Mouse (Mus musculus): ENCODE results near the gene Tmem186. TPM values are rescaled to one million over a fixed set of nuclear protein-coding genes. Genes with fewer than 3 reads are reported as not detected.

Gene Tmem186
- polyA plus RNA-seq, 1 experiment from 2014 or later = 7.0 TPM

DNA sequence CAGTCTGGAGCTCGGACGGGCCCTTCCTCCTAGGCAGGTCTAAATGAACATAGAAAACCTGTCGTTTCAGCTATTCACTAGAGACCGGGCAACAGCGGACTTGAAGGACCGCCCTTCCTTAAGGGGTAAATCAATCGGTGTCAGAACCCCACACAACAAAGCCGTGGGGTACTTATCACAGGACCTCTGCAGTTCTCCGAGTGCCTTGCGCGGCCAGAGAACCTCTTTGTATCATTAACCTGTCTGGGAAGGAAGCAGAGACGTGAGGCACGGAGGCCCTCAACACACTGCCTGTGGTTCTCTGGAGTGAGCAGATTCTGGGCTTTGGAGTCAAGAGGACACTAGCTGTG lies 670 bp downstream of the Tmem186 start:
- whole genome bisulfite sequencing (ENCODE audit: insufficient replicate concordance) = 0% methylated on average over 13 of the region's 13 CpGs
- no peak for DNase-seq
- Histone ChIP-seq H3K36me3 (replicated peaks; ENCODE audit: insufficient read depth, low read length) (peaks cover 22% of the 10 kb centered on the region), H3K4me1 (ENCODE audit: insufficient read depth) (peaks cover 31% of the 10 kb centered on the region), H3K9me3 (ENCODE audit: low read length) (no peaks in the 10 kb centered on the region), H3K27me3 (ENCODE audit: insufficient read depth, low read length) (no peaks in the 10 kb centered on the region), H3K4me2 (ENCODE audit: low read depth, low read length) (peak overlapping the region; percentile 88), H3K27ac (ENCODE audit: low read depth) (peak overlapping the region; percentile 98), H3K4me3 (ENCODE audit: low read depth, low read length) (peak overlapping the region; percentile 93), H3K9ac (replicated peaks) (peak overlapping the region; percentile 89)
- ATAC-seq = peak; percentile 28
- TF ChIP-seq CTCF (IDR thresholded peaks at IDR 0.05; ENCODE audit: low read depth) = no peak
- no peak for TF ChIP-seq EP300 (IDR thresholded peaks at IDR 0.05; ENCODE audit: low read depth)

GRCm38 (mm10) chr16:8631428-8631827 lies 6.1 kb downstream of the Tmem186 start:
- Histone ChIP-seq H3K4me1 (ENCODE audit: insufficient read depth) (peaks cover 8% of the 10 kb centered on the region), H3K27me3 (ENCODE audit: insufficient read depth, low read length) (no peaks in the 10 kb centered on the region), H3K9ac (replicated peaks) (no peak overlapping the region), H3K4me3 (ENCODE audit: low read depth, low read length) (no peak overlapping the region), H3K4me2 (ENCODE audit: low read depth, low read length) (no peak overlapping the region), H3K9me3 (ENCODE audit: low read length) (no peaks in the 10 kb centered on the region), H3K27ac (ENCODE audit: low read depth) (no peak overlapping the region), H3K36me3 (replicated peaks; ENCODE audit: insufficient read depth, low read length) (peaks cover 16% of the 10 kb centered on the region)
- no peak for DNase-seq
- no peak for ATAC-seq
- TF ChIP-seq CTCF (IDR thresholded peaks at IDR 0.05; ENCODE audit: low read depth) = no peak
- TF ChIP-seq EP300 (IDR thresholded peaks at IDR 0.05; ENCODE audit: low read depth) = no peak
- 52% methylated on average over 5 of the region's 5 CpGs for WGBS (ENCODE audit: insufficient replicate concordance)

DNA sequence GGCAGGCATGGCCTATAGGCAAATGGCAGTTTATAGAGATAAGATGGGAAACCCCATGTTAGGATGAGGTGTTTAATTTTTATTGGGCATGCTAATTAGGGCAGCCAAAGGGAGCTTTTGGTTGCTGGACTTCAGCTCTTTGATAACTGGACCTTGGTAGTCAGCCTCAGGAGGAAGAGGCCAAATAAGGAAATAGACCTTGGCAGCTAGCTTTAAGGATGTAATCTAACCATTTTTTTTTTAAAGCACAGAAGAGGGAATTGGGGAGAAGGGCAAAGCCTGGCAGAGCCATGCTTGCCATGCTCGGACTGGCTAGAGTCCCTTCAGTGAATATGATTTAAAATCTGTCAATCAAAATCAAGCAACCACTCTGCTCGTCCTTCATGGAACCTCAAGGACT lies 7.1 kb downstream of the Tmem186 start:
- DNase-seq (no peak), ATAC-seq (no peak)
- peaks cover 10% of the 10 kb centered on the region for H3K36me3 ChIP-seq (replicated peaks; ENCODE audit: insufficient read depth, low read length)
- no peak overlapping the region for H3K4me2 ChIP-seq (ENCODE audit: low read depth, low read length)
- H3K27me3 ChIP-seq (ENCODE audit: insufficient read depth, low read length) = no peaks in the 10 kb centered on the region
- no peak overlapping the region for H3K27ac ChIP-seq (ENCODE audit: low read depth)
- no peaks in the 10 kb centered on the region for H3K9me3 ChIP-seq (ENCODE audit: low read length)
- H3K4me1 ChIP-seq (ENCODE audit: insufficient read depth) = no peaks in the 10 kb centered on the region
- TF ChIP-seq CTCF (IDR thresholded peaks at IDR 0.05; ENCODE audit: low read depth) = no peak
- TF ChIP-seq EP300 (IDR thresholded peaks at IDR 0.05; ENCODE audit: low read depth) = no peak
- H3K9ac ChIP-seq (replicated peaks) = no peak overlapping the region
- WGBS (ENCODE audit: insufficient replicate concordance) = 73% methylated on average over 2 of the region's 2 CpGs
- no peak overlapping the region for H3K4me3 ChIP-seq (ENCODE audit: low read depth, low read length)

- peaks cover 4% of the 10 kb centered on the region; the same call in 1 of the 2 replicates for H3K4me1 ChIP-seq (ENCODE audit: insufficient read depth)
- H3K4me2 ChIP-seq (ENCODE audit: low read depth, low read length) = no peak overlapping the region
- WGBS (ENCODE audit: insufficient replicate concordance) = 75% methylated on average over 16 of the region's 16 CpGs
- no peaks in the 10 kb centered on the region for H3K9me3 ChIP-seq (ENCODE audit: low read length)
- DNase-seq = no peak
- no peak overlapping the region for H3K4me3 ChIP-seq (ENCODE audit: low read depth, low read length)
- H3K36me3 ChIP-seq (replicated peaks; ENCODE audit: insufficient read depth, low read length) = peaks cover 5% of the 10 kb centered on the region; the same call in 1 of the 2 replicates
- TF ChIP-seq CTCF (IDR thresholded peaks at IDR 0.05; ENCODE audit: low read depth) (no peak), EP300 (IDR thresholded peaks at IDR 0.05; ENCODE audit: low read depth) (no peak)
- no peak overlapping the region for H3K9ac ChIP-seq (replicated peaks)
- 0 out of 2 replicates have a peak overlapping the region, but pooled peaks have one; percentile 7 for H3K27ac ChIP-seq (ENCODE audit: low read depth)
- no peaks in the 10 kb centered on the region for H3K27me3 ChIP-seq (ENCODE audit: insufficient read depth, low read length)
- ATAC-seq = peak; percentile 47; the same call in 1 of the 2 replicates
These were observed 17.0 kb downstream of the Tmem186 start for GRCm38 (mm10) chr16:8620315-8621115.

- H3K9me3 ChIP-seq (ENCODE audit: low read length) = no peaks in the 10 kb centered on the region
- H3K27ac ChIP-seq (ENCODE audit: low read depth) = 0 out of 2 replicates have a peak overlapping the region, but pooled peaks have one; percentile 22
- no peaks in the 10 kb centered on the region for H3K27me3 ChIP-seq (ENCODE audit: insufficient read depth, low read length)
- peaks cover 4% of the 10 kb centered on the region; the same call in 1 of the 2 replicates for H3K4me1 ChIP-seq (ENCODE audit: insufficient read depth)
- WGBS (ENCODE audit: insufficient replicate concordance) = 58% methylated on average over 10 of the region's 10 CpGs
- no peak for DNase-seq
- no peak overlapping the region for H3K4me2 ChIP-seq (ENCODE audit: low read depth, low read length)
- H3K36me3 ChIP-seq (replicated peaks; ENCODE audit: insufficient read depth, low read length) = peaks cover 5% of the 10 kb centered on the region; the same call in 1 of the 2 replicates
- H3K4me3 ChIP-seq (ENCODE audit: low read depth, low read length) = no peak overlapping the region
- no peak for TF ChIP-seq CTCF (IDR thresholded peaks at IDR 0.05; ENCODE audit: low read depth)
- no peak for TF ChIP-seq EP300 (IDR thresholded peaks at IDR 0.05; ENCODE audit: low read depth)
- peak; percentile 77 for ATAC-seq
- no peak overlapping the region for H3K9ac ChIP-seq (replicated peaks)
These were observed 17.7 kb downstream of the Tmem186 start for GRCm38 (mm10) chr16:8619659-8620314.

DNA sequence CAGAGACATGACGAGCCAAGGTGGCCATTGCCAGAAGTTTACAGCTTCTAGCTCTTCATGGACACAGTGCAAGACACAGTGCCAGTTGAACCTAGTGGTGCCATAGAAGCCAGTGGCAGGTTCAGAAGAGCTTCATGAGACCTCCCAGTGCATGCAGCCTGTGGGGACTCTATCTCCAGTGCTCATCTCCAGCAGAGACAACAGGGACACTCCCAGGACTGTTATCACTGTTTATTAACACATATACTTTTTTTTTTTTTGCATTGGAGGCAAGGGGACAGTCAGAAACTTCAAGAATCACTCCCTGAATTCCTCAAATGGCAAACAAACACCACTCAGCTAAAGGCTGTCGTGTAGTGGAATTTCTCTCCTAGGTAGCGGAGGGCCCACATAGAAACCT lies 24.1 kb downstream of the Tmem186 start:
- Histone ChIP-seq H3K9ac (replicated peaks) (peak overlapping the region; percentile 57), H3K4me3 (ENCODE audit: low read depth, low read length) (no peak overlapping the region), H3K4me1 (ENCODE audit: insufficient read depth) (peaks cover 13% of the 10 kb centered on the region), H3K27me3 (ENCODE audit: insufficient read depth, low read length) (no peaks in the 10 kb centered on the region), H3K9me3 (ENCODE audit: low read length) (no peaks in the 10 kb centered on the region), H3K36me3 (replicated peaks; ENCODE audit: insufficient read depth, low read length) (peaks cover 9% of the 10 kb centered on the region; the same call in 1 of the 2 replicates), H3K27ac (ENCODE audit: low read depth) (peak overlapping the region; percentile 93), H3K4me2 (ENCODE audit: low read depth, low read length) (peak overlapping the region; percentile 50)
- DNase-seq (no peak), ATAC-seq (no peak)
- WGBS (ENCODE audit: insufficient replicate concordance) = 71% methylated on average over 3 of the region's 3 CpGs
- TF ChIP-seq CTCF (IDR thresholded peaks at IDR 0.05; ENCODE audit: low read depth) (no peak), EP300 (IDR thresholded peaks at IDR 0.05; ENCODE audit: low read depth) (no peak)

Measured in liver, postnatal 0 days (tissue).